Mouse (Mus musculus) hindlimb bud, embryonic 11.5 days (tissue): ENCODE measurements around the gene Vsig10.
"Not testable (repeated sequence)": the region's sequence is repeated elsewhere in the genome, so short reads cannot be mapped to it uniquely, and the experiment has no call there.

Experiments
- DNase-seq: peaks from one replicate; pipeline ENCODE4 v3.0.0-alpha.2; 2012; ENCODE audit warnings: low read depth, low spot score; ENCODE audit errors: extremely low spot score

Gene Vsig10

GRCm38 (mm10) chr5:117355648-117356303 lies 36.9 kb downstream of the Vsig10 start:
- DNase-seq = no peak

- DNase-seq = no peak
Measured at GRCm38 (mm10) chr5:117356365-117357128, 37.7 kb downstream of the Vsig10 start.

DNA sequence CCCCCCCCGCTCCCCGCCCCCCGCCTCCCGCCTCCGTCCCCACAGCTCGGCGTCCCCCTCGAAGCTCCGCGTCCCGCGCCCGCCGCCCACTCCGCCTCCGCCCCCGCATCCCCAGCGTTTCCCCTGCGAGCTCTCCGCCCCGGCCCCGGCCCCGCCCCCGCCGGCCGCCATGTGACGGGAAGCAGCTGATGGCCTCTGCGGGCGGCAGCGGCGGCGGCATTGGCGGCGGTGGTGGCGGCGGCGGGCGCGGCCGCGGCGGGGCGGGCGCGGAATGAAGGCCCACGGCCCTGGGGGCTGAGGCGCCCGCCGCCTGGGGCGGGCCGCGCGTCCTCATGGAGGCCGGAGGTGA lies 38.2 kb downstream of the Vsig10 start, which contains the start of gene Wsb2:
Wsb2 (plus strand) TSS at position 176 of the 349 bp plus-strand sequence.
- DNase-seq = no peak

DNA sequence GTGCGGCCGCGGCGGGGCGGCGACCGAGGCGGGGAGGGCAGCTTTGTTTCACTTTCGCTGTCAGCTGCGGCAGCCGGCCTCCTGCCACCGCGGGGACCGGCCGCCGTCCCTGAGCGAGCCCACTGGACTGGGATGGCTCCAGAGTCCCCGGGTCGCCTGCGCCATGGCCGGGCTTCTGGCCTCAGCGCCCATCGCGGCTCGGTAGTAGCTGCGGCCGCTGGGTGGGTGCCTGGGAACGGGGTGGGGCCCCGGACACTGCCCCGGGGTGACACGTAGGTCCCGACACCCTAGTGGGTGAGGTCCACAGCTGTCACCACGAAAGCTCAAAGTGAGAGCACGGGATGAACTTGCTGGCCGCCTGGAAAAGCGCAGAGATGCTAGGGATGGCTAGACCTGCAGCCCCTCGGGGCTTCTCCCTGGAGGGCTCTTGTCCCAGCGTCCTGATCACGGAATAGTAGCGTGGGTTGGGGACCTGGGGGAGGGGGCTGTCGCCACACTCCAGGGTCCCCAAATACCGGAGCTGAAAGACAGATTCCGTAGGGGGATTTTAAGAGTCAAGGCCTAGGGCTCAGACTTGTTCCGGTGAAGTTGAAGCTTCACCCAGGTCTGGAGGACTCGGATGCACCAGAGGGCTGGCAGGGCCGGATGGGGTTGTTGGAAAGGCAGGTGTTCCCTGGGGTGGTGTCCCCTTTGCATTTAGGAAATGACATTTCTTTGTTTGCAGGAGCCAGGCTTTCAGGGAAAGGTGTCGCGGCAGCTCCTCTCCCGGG lies 38.8 kb downstream of the Vsig10 start:
- DNase-seq = no peak

DNA sequence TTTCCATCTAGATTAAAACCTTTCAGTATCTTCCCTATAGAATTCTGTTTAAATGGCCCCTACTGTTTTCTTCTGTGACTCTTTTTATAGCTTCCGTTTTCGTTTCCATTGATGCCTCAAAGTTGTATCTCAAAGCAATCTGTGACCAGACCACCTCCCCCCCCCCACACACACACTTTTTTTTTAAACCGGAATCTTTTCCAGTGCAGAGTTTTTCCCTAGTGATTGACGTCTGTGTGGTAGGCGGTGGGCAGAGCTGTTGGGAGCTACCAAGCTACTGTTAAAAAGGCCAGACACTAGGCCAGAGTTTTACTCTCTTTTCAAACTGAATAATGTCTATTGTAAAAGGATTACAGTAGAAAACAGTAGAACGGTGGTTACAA lies 39.4 kb downstream of the Vsig10 start:
- DNase-seq = no peak

DNA sequence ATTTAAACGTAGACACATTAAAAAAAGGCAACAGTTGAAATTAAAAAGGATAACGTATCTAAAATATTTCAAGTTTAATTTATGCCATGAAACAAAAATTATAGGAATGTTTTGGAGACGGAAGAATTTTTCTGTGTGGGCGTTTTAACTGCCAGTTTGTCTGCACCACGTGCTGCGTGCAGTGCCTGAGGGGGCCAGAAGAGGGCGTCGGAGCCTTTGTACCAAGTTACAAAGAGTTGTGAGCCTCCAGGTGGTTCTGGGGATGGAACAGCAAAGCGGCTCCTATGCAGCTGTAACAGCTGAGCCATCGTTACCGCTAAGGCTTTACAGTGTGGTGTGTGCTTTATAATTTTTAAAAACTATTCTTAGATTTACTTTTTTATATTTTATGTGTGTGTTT lies 39.8 kb downstream of the Vsig10 start:
- DNase-seq = no peak

- DNase-seq = no peak
Measured at GRCm38 (mm10) chr5:117359497-117360227, 40.8 kb downstream of the Vsig10 start.

DNA sequence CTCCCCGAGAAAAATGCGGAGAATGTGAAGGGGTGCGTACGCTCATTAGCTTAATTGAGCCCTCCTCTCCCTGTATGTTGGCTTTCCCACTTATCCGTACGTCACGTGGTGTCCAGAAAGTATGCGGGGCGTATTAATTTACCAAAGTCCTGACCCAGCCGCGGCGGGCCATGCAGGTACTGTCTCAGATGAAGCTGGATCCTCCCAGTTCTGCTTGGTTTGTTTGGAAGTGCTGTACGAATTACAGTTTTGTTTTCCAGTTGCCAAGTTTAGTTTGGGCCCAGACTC lies 41.3 kb downstream of the Vsig10 start:
- no peak for DNase-seq

DNA sequence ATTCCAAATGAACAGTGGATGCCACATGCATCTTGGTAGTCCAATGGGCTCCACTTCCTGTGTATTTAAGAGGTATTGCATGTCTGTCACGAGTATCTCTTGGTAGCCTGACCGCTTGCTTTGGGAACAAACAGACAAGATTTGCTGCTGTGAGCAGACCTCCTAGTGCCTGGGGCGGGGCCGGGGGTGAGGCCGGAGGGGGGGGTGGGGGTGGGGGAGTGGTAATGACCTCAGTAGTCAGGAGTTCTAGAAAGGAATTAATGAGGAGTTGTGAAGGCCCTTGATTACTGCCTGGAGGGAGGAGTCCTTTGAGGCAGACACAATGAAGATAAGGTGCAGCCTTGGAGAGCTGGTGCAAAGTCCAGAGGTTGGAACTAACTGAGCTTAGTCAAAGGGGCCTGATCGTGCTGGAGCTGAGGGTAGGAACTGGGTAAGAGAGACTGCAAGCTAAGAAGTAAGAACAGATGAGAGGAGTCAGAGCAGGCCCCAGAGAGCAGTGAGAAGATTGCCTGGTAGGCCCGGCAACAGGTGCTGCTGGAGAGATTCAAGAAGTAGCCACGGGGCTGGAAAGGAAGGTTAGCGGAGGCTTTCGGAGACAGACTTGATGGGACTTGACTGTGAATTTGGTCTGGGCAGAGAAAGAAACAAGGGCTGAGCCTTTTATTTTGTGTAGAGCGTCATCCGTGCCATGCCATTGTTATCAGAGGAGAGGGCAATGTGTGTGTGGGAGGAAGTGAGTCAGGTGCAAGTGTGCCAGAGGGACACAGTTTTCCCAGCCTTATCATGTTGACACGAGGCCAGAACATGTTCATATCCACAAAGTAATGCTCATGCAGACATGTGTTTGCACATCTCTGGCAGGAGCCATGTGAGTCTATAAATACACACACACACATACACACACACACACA lies 42.0 kb downstream of the Vsig10 start:
- DNase-seq = no peak

DNA sequence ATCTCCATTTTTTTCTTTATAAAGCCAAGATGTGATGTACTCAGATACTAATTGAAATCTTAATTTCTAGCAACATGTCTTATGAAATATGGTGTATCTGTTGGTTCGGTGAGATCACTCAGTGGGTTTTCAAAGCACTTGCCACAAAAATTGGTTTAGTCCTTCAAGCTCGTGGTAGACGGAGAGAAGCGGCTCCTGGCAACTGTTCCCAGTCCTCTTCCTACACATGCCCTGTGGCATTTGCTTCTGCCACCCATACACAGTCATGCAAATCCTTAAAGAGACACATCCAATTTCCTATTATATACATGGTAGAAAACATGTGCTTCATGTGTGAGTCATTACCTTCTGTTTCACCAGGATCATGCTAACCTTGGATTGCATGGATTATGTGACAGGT lies 42.7 kb downstream of the Vsig10 start:
- DNase-seq = no peak

GRCm38 (mm10) chr5:117363066-117363782 lies 44.3 kb downstream of the Vsig10 start:
- no peak for DNase-seq

- DNase-seq = no peak
Measured at GRCm38 (mm10) chr5:117364821-117365220, 45.9 kb downstream of the Vsig10 start.

- no peak for DNase-seq
Measured at GRCm38 (mm10) chr5:117365904-117366561, 47.1 kb downstream of the Vsig10 start.

GRCm38 (mm10) chr5:117367206-117367605 lies 48.3 kb downstream of the Vsig10 start:
- no peak for DNase-seq

DNA sequence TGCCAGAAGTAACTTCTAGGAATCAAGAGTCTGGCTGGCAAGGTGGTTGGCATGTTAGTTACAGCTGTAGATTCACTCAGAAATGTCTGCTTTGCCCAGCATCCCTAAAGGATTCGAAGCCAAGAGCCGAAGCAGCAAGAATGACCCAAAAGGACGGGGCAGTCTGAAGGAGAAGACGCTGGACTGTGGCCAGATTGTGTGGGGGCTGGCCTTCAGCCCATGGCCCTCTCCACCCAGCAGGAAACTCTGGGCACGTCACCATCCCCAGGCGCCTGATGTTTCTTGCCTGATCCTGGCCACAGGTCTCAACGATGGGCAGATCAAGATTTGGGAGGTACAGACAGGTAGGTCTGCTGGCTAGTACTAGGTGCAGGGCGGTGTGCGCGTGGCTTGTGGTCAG lies 51.7 kb downstream of the Vsig10 start:
- DNase-seq = no peak

GRCm38 (mm10) chr5:117373418-117373817 lies 54.5 kb downstream of the Vsig10 start:
- DNase-seq = no peak

GRCm38 (mm10) chr5:117374372-117375049 lies 55.6 kb downstream of the Vsig10 start:
- no peak for DNase-seq

- no peak for DNase-seq
Measured at GRCm38 (mm10) chr5:117376331-117376761, 57.5 kb downstream of the Vsig10 start.

- not testable (repeated sequence) for DNase-seq
Measured at GRCm38 (mm10) chr5:117377731-117378130, 58.8 kb downstream of the Vsig10 start.
